Mouse (Mus musculus): ENCODE measurements around the gene Apom. TPM values are rescaled to one million over a fixed set of nuclear protein-coding genes. Genes with fewer than 3 reads are reported as not detected.

Apom gene
- total and polyA plus RNA-seq, 3 experiments: 0.15 to 0.79 TPM; not detected in 1

- Histone ChIP-seq H3K4me1 (ENCODE audit: control insufficient read depth in 1 of 2, insufficient read depth in 2 of 2, low read length in 2 of 2) (peaks cover 22 to 36% of the 10 kb centered on the region in 2 experiments), H3K4me3 (ENCODE audit: control insufficient read depth in 1 of 2, insufficient read depth in 1 of 2, low read depth in 2 of 2, low read length in 2 of 2) (no peak overlapping the region), H3K36me3 (ENCODE audit: control insufficient read depth in 1 of 2, insufficient read depth in 2 of 2, low read length in 2 of 2) (peaks cover 0 to 31% of the 10 kb centered on the region in 2 experiments), H3K27me3 (ENCODE audit: control insufficient read depth in 1 of 2, insufficient read depth in 2 of 2, low read length in 2 of 2) (no peaks in the 10 kb centered on the region), H3K9ac (ENCODE audit: control insufficient read depth, low read depth, low read length, poor library complexity, severe bottlenecking) (peak overlapping the region; percentile 64; the same call in 1 of the 2 replicates), H3K27ac (ENCODE audit: control insufficient read depth, low read depth, low read length) (peak overlapping the region; percentile 96), H3K79me2 (ENCODE audit: control insufficient read depth, insufficient read depth, low read length, poor library complexity) (no peaks in the 10 kb centered on the region), H3K9me3 (replicated peaks; ENCODE audit: insufficient read depth, low read length) (no peaks in the 10 kb centered on the region)
- no peak for DNase-seq (ENCODE audit: low read depth, low spot score)
- TF ChIP-seq MAFK (IDR thresholded peaks at IDR 0.05; ENCODE audit: borderline replicate concordance, low read depth, low read length) (no peak), ZC3H11A (IDR thresholded peaks at IDR 0.05; ENCODE audit: low read depth, low read length) (no peak), MAZ (IDR thresholded peaks at IDR 0.05; ENCODE audit: low read depth, low read length) (no peak), KAT2A (conservative IDR thresholded peaks at IDR 0.05; ENCODE audit: low read depth, low read length) (no peak), HCFC1 (IDR thresholded peaks at IDR 0.05; ENCODE audit: low read depth, low read length) (no peak), EP300 (IDR thresholded peaks at IDR 0.05; ENCODE audit: low read depth in 1 of 2, low read length in 2 of 2) (no peak), GATA1 (IDR thresholded peaks at IDR 0.05; ENCODE audit: low read depth, low read length) (no peak), NRF1 (IDR thresholded peaks at IDR 0.05; ENCODE audit: insufficient read depth, low read depth, low read length, poor library complexity, severe bottlenecking) (no peak), POLR2A (IDR thresholded peaks at IDR 0.05; ENCODE audit: control insufficient read depth in 1 of 2, insufficient read depth in 1 of 2, low read depth in 1 of 2, low read length in 2 of 2, poor library complexity in 1 of 2) (no peak), CHD2 (IDR thresholded peaks at IDR 0.05; ENCODE audit: low read length) (no peak), RAD21 (IDR thresholded peaks at IDR 0.05; ENCODE audit: low read depth, low read length) (no peak), ELF1 (IDR thresholded peaks at IDR 0.05; ENCODE audit: low read depth, low read length) (no peak), ZNF384 (IDR thresholded peaks at IDR 0.05; ENCODE audit: low read depth, low read length) (no peak)
Observed at GRCm38 (mm10) chr17:35102299-35102698, 29.6 kb downstream of the Apom start.

- H3K79me2 ChIP-seq (ENCODE audit: control insufficient read depth, insufficient read depth, low read length, poor library complexity): no peaks in the 10 kb centered on the region
- no peak overlapping the region for H3K27ac ChIP-seq (ENCODE audit: control insufficient read depth, low read depth, low read length)
- H3K4me3 ChIP-seq (ENCODE audit: control insufficient read depth in 1 of 2, insufficient read depth in 1 of 2, low read depth in 2 of 2, low read length in 2 of 2): no peak overlapping the region
- H3K9ac ChIP-seq (ENCODE audit: control insufficient read depth, low read depth, low read length, poor library complexity, severe bottlenecking): no peak overlapping the region
- no peak for DNase-seq (ENCODE audit: low read depth, low spot score)
- H3K27me3 ChIP-seq (ENCODE audit: control insufficient read depth in 1 of 2, insufficient read depth in 2 of 2, low read length in 2 of 2): no peaks in the 10 kb centered on the region
- peaks cover 0 to 31% of the 10 kb centered on the region in 2 experiments for H3K36me3 ChIP-seq (ENCODE audit: control insufficient read depth in 1 of 2, insufficient read depth in 2 of 2, low read length in 2 of 2)
- peaks cover 22 to 36% of the 10 kb centered on the region in 2 experiments for H3K4me1 ChIP-seq (ENCODE audit: control insufficient read depth in 1 of 2, insufficient read depth in 2 of 2, low read length in 2 of 2)
- no peaks in the 10 kb centered on the region for H3K9me3 ChIP-seq (replicated peaks; ENCODE audit: insufficient read depth, low read length)
- no peak for TF ChIP-seq ZNF384 (IDR thresholded peaks at IDR 0.05; ENCODE audit: low read depth, low read length)
- TF ChIP-seq ZC3H11A (IDR thresholded peaks at IDR 0.05; ENCODE audit: low read depth, low read length): no peak
- no peak for TF ChIP-seq SIN3A (IDR thresholded peaks at IDR 0.05; ENCODE audit: low read length)
Observed at GRCm38 (mm10) chr17:35101161-35101560, 30.7 kb downstream of the Apom start.

- H3K9me3 ChIP-seq (replicated peaks; ENCODE audit: insufficient read depth, low read length): no peaks in the 10 kb centered on the region
- H3K79me2 ChIP-seq (ENCODE audit: control insufficient read depth, insufficient read depth, low read length, poor library complexity): no peaks in the 10 kb centered on the region
- no peak for TF ChIP-seq ETS1 (IDR thresholded peaks at IDR 0.05; ENCODE audit: low read depth, low read length)
- H3K4me3 ChIP-seq (ENCODE audit: control insufficient read depth in 1 of 2, insufficient read depth in 1 of 2, low read depth in 2 of 2, low read length in 2 of 2): no peak overlapping the region
- DNase-seq (ENCODE audit: low read depth, low spot score): no peak
- peaks cover 0 to 25% of the 10 kb centered on the region in 2 experiments for H3K36me3 ChIP-seq (ENCODE audit: control insufficient read depth in 1 of 2, insufficient read depth in 2 of 2, low read length in 2 of 2)
- H3K27ac ChIP-seq (ENCODE audit: control insufficient read depth, low read depth, low read length): no peak overlapping the region
- peaks cover 20 to 33% of the 10 kb centered on the region in 2 experiments for H3K4me1 ChIP-seq (ENCODE audit: control insufficient read depth in 1 of 2, insufficient read depth in 2 of 2, low read length in 2 of 2)
- no peak overlapping the region for H3K9ac ChIP-seq (ENCODE audit: control insufficient read depth, low read depth, low read length, poor library complexity, severe bottlenecking)
- H3K27me3 ChIP-seq (ENCODE audit: control insufficient read depth in 1 of 2, insufficient read depth in 2 of 2, low read length in 2 of 2): no peaks in the 10 kb centered on the region
Observed at GRCm38 (mm10) chr17:35100196-35100765, 31.6 kb downstream of the Apom start.
